Mouse (Mus musculus): ENCODE measurements around the gene Rgs3.

The Rgs3 gene

DNA sequence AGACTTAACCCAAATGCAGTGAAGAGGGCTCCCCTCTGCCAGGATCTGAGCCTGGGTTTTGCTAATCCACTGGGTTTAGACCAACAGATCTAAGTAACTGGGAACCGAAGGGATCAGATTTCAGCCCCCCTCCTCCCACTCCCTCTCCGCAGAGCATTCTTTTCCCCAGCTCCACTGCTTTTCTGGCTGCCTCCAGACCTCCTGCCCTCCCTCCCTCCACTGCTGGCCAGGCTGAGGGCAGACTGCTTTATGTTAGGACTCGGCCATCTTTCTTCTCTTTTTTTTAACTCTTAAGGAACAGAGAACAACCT, 100.9 kb downstream of the Rgs3 start:
- peak; percentile 78 to 86 for DNase-seq

DNA sequence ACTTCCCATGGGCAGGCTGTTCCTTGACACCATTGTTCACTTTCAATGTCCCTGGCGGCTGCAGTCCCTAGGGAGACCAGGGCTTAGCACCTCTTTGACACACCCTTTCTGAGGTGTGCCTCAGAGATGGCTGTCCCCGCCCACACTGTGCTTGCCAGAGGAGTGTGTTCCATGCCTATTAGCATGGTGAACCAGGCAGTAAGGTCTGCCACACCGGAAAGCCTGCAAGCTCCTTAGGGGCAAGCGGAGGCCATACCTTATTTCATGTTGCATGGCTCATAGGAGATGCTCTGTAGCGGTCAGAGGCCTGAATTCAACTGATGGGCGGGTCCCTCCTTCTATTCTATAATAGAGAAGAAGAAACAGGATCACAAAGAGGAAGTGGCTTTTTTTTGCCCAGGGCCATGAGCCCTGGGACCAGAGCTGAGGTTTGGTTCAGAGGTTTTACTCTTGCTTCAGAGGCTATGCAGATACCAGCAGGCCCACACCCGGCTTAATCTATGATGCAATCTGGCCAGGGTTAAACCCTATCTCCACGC, 101.7 kb downstream of the Rgs3 start:
- peak; percentile 42 to 56 for DNase-seq

GRCm38 (mm10) chr4:62663348-62663747, 103.7 kb downstream of the Rgs3 start:
- DNase-seq, result peak; percentile 47 to 65

DNA sequence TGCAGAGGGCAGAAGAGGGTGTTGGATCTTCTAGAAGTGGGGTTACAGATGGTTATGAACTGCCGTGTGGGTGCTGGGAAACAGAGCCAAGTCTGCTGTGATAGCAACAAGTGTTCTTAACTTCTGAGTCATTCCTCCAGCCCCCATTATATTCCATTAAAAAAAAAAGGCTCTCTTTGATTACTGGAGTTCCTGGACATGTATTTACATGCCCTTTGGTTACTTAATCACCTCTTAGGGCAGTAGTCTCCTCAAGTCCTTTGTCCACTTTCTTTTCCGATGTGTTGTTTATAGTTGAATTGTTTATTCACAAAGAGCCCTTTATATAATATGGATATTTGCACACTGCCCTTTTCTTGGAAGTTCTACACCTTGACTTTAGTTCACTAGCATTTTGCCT, 106.2 kb downstream of the Rgs3 start:
- no peak for DNase-seq

DNA sequence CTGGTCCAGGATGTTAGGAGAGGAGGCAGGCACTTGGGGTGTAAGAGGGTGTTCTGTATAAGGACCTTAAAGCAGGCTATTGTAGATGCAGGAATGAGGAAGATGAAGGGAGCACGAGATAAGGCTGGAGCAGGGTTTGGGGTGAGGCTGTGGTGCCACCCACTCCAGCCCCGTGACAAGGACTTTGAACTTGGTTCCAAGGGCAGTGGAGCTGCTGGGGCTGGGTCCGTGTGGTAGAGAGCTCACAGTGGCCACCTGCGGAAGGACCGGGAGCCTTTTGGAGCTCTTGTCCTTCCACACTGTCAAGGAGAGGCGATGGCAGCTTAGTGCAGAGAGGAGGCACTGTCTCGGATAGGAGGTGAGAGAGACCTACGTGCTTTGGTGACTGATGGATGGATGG, 109.0 kb downstream of the Rgs3 start:
- DNase-seq, result no peak

- DNase-seq, result peak; percentile 56 to 69
These were observed 109.7 kb downstream of the Rgs3 start for GRCm38 (mm10) chr4:62669094-62670071.

DNA sequence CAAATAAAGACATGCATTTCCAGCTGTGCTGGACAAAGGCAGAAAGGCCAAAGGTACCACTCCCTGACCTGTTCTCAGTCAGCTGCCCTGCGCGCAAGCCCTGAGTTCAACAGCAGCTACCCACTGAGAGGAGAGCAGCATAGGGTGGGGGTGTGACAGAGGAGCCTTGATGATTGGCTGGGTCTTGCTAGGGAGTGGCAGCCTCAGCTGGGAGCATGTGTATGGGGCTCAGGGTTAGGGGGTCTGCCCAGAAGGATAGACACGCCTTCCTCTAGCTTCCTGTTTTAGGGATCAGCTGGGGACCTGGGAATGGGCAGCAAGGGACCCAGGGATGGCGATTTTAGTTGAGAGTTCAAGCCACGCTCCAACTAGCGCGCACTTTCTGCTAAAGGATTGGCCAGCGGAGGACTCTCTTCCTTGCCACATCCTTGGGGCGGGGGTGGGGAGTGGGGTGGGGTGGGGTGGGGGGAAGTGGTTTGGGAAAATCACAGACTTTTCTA, 113.9 kb downstream of the Rgs3 start:
- DNase-seq, result peak in 1 of 2 experiments; percentile 43

GRCm38 (mm10) chr4:62674031-62674995, 114.7 kb downstream of the Rgs3 start:
- DNase-seq, result peak; percentile 58 to 70

- DNase-seq, result no peak
These were observed 115.7 kb downstream of the Rgs3 start for GRCm38 (mm10) chr4:62675394-62675793.

GRCm38 (mm10) chr4:62677047-62677737, 117.5 kb downstream of the Rgs3 start:
- no peak for DNase-seq

DNA sequence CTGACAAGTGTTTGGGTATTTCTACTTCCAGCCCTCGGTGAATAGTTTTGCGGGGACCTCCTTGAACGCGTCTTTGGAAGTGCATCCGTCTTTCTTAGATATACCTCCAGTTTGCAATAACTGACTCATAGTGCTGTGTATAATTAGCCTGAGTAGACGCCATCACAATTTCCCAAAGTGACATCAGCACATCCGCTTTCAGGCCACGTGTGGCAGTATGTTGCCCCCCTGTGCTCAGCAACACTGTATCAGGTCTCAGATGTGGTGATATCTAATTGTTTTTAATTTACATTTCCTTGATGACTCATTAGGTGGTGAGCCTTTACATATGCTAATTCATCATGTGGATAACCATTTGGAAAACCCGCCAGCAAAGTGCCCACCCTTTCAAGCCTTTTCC, 119.5 kb downstream of the Rgs3 start:
- no peak for DNase-seq

GRCm38 (mm10) chr4:62681467-62681866, 121.8 kb downstream of the Rgs3 start:
- no peak for DNase-seq

DNA sequence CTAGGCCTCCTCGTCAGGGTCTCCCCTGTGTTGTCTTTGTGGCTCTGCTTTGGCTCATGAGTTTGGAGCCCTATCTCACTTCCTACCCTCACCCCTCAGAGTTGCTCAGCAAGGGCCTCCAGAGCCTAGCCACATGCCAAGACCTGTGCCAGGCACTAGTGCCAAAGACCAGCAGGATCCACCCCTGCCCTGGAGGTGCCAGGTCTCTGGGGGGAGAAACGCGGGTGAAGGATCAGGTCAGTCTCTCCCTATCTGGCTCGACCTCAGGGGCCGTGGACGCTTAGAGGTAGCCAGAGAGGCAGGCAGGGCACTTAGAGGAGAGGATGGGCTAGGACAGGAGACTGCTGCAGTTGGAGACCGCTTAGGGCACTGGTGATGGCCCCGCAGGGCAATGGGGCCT, 122.7 kb downstream of the Rgs3 start:
- no peak for DNase-seq

DNA sequence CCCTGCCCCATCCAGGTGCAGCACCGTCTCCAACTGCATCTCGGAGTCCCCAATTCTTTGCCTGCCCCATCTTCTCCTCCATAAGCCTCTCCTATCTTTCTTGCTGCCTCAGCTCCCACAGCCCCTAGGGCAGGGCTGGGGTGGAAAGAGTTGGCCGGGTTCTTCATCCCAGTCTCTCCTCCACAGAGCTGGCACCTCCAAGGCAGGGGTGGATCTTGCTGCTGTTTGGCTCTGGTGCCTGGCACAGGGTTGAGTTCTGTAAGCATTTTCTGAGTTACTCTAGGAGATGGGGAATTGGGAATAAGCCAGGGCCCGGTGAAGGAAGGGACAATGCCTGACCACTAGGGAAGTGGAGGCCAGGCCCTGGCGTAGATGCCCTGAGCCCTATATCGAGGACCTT, 123.5 kb downstream of the Rgs3 start:
- no peak for DNase-seq

DNA sequence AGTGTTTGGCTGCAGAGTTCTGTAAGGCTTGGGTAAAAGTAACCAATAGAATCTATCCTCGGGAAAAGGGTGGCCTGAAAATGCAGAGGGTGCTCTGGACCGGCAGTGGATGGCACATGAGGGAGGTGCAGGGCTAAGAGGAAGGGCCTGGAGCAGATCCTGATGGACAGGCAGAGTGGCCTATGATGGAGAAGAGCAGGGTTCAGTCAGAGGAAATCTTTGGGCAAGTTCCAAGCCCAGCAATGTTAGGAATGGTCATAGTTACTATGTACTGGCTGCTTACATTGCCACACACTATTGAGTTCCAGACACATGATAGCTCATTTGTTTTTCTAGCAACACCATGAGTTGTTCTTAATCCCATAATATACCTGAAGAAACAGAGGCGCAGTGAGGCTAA, 124.7 kb downstream of the Rgs3 start:
- DNase-seq, result peak; percentile 72 to 82

- no peak for DNase-seq
These were observed 125.6 kb downstream of the Rgs3 start for GRCm38 (mm10) chr4:62685268-62685667.

DNA sequence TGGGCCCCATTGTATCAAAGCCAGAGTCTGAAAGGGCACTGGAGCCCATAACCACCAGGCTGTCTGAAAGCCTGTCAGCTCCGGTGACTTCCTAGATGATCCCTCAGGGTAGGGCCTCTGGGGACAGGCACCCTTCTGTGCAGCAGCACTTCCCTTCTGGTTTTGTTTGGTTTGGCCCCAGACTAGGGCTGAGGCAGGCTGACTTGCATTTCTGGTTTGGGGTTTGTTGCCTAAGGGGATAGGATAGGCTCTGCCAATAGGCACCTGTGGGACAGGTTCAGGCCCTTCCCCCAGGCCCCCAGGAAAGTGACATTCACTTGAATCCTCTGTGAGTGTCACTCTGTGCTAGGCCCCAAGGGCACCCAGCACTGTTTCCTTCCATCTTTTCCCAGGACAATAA, 127.1 kb downstream of the Rgs3 start:
- DNase-seq, result no peak

- DNase-seq, result no peak
These were observed 128.5 kb downstream of the Rgs3 start for GRCm38 (mm10) chr4:62688142-62688541.

- peak; percentile 67 to 77 for DNase-seq
These were observed 131.3 kb downstream of the Rgs3 start for GRCm38 (mm10) chr4:62690997-62691396.

DNA sequence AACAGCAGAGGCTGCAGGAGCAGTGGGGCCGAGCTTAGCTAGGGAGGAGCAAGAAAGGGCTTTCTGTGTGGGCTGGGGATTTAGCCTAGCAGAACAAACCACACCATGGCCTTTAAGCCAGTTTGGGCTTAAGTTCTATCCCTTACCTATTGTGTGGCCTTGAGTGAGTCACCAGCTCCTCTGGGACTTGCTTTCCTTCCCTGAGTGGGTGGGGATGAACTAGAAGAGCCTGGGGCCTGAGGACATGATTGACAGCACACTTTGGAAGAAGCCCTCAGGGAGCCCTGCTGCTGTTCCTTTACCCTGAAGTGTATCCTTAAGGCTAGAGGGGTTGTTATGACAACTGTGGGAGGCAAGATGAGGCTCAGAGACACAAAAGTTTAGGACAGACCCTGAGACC, 132.0 kb downstream of the Rgs3 start:
- DNase-seq, result no peak

- DNase-seq, result peak; percentile 82 to 86
These were observed 134.2 kb downstream of the Rgs3 start for GRCm38 (mm10) chr4:62693839-62694238.

DNA sequence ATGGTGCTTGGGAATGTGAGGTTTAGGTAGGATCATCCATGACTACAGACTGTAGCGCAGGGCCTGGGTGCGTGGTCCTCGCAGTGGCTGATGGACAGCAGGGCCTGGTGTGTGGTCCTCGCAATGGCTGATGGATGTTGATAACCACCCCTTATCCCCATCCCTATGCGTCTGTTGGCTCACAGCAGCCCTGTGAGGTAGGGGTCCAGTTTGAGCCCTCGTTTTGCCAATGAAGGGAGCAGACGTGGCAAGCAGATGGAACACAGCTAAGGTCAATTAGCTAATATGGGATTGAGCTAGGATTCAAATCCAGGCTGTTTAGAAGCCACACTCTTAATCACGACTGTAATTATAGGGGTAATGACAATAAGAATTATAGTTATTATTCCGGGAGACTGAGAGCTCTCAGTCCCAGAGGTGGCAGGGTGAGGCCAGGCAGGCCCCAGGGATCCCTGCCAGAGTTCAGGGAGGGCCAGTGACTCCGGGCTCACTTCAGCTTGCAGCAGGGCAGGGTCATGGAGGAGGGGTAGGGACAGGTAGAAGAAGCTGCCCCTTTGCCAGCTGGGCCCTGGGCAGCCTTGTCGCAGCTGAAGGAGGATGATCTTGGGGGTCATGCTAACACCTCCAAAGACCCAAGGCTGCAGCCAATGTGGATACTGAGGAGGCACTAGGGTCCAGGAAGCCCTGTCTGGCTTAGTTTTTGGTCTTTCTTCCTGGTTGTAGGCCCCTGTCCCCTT, 135.2 kb downstream of the Rgs3 start:
- DNase-seq, result no peak
